Mouse (Mus musculus) left cerebral cortex, adult 2 months (tissue): Measurements from ENCODE around the gene Zfp764. TPM values are rescaled to one million over a fixed set of nuclear protein-coding genes. Genes with fewer than 3 reads are reported as not detected.

Source experiments
- DNase-seq, 2 experiments: peaks; one replicate each; pipeline ENCODE4 v3.0.0; 2021 to 2022; ENCODE audit warnings: low spot score in 2 of 2, mixed read lengths in 1 of 2; ENCODE audit errors: extremely low spot score in 1 of 2
- H3K27ac ChIP-seq: fragments of 200-600 bp; 2 replicates; pipeline ENCODE4 v1.8.1; 2022
- H3K4me3 ChIP-seq: fragments of 200-600 bp; 2 replicates; pipeline ENCODE4 v1.8.1; 2022
- CTCF ChIP-seq: fragments of 200-600 bp; IDR thresholded peaks from 2 replicates; pipeline ENCODE4 v1.8.1; 2022; ENCODE audit warnings: antibody characterized with exemption, mild to moderate bottlenecking, moderate library complexity
- intact Hi-C: fragments of 180-260 bp; cut with DNase I; formaldehyde crosslinking; loops from one replicate; pipeline ENCODE4 v1.15.1; 2025
- long read RNA-seq, 2 experiments: library from polyadenylated mRNA; stranded (forward); transcript quantifications; one replicate each; pipeline ENCODE4 v2.0.0; 2021; ENCODE audit warnings: borderline mapping rate in 2 of 2
- total RNA-seq, 2 experiments: library from RNA; stranded (reverse); gene quantifications; 2 replicates each; pipeline ENCODE4 v1.2.3; 2021

The Zfp764 gene
- total RNA-seq: 1 to 10 TPM; 3.8 to 5.6 TPM
- long read RNA-seq, experiment 1, partial matches to known transcripts: 1 of 2 reads
- long read RNA-seq, experiment 1, other reads (novel, unspliced or antisense): 0 of 2 reads
- long read RNA-seq, experiment 2, partial matches to known transcripts: 0 of 2 reads
- long read RNA-seq, experiment 2, other reads (novel, unspliced or antisense): 1 of 2 reads

GRCm38 (mm10) chr7:127406002-127406987, at the start of gene Zfp764:
Zfp764 (minus strand) TSS chr7:127406822.
- peak; percentile 85 for TF ChIP-seq CTCF
- Histone ChIP-seq H3K4me3 (peak within 1 kb of the TSS; percentile 82), H3K27ac (peak within 1 kb of the TSS; percentile 89)
- peak; percentile 77 to 83 for DNase-seq
- intact Hi-C loops: loop anchor here (5.0 kb wide), 1 partner anchor 44 kb away; no protein-coding TSS in a partner anchor

GRCm38 (mm10) chr7:127454905-127455304, 48.3 kb upstream of the Zfp764 start:
- no peak for TF ChIP-seq CTCF
- H3K4me3 ChIP-seq: no peak overlapping the region
- DNase-seq: no peak
- no peak overlapping the region for H3K27ac ChIP-seq
- intact Hi-C loops: no loop called here

GRCm38 (mm10) chr7:127453056-127453455, 46.4 kb upstream of the Zfp764 start:
- intact Hi-C loops: no loop called here
- H3K4me3 ChIP-seq: no peak overlapping the region
- no peak for TF ChIP-seq CTCF
- H3K27ac ChIP-seq: no peak overlapping the region
- no peak for DNase-seq

- no peak for TF ChIP-seq CTCF
- no peak for DNase-seq
- no peak overlapping the region for H3K27ac ChIP-seq
- intact Hi-C loops: loop anchor here (1.0 to 2.0 kb wide), 2 partner anchors 20 to 27 kb away; partner anchors contain the start of gene Zfp688
- peak overlapping the region; percentile 73 for H3K4me3 ChIP-seq
Observed at GRCm38 (mm10) chr7:127449966-127450365, 43.3 kb upstream of the Zfp764 start.

GRCm38 (mm10) chr7:127448521-127449300, 42.1 kb upstream of the Zfp764 start, which contains the start of gene Zfp689:
Zfp689 (minus strand) TSS chr7:127449158.
- TF ChIP-seq CTCF: no peak; the same call in 1 of the 2 replicates
- peak within 1 kb of the TSS; percentile 73 for H3K4me3 ChIP-seq
- peak; percentile 90 to 91 for DNase-seq
- intact Hi-C loops: loop anchor here (1.0 to 2.0 kb wide), 2 partner anchors 22 to 26 kb away; partner anchors contain the start of gene Zfp688
- peak within 1 kb of the TSS; percentile 93 for H3K27ac ChIP-seq

GRCm38 (mm10) chr7:127443976-127444375, 37.4 kb upstream of the Zfp764 start:
- no peak for DNase-seq
- no peak overlapping the region for H3K4me3 ChIP-seq
- intact Hi-C loops: no loop called here
- no peak overlapping the region for H3K27ac ChIP-seq
- no peak for TF ChIP-seq CTCF

- Histone ChIP-seq H3K27ac (no peak overlapping the region), H3K4me3 (no peak overlapping the region)
- DNase-seq: no peak
- intact Hi-C loops: no loop called here
- peak; percentile 43 for TF ChIP-seq CTCF
Observed at GRCm38 (mm10) chr7:127437724-127438123, 31.1 kb upstream of the Zfp764 start.

GRCm38 (mm10) chr7:127435206-127435605, 28.6 kb upstream of the Zfp764 start:
- intact Hi-C loops: no loop called here
- TF ChIP-seq CTCF: no peak
- no peak for DNase-seq
- Histone ChIP-seq H3K27ac (no peak overlapping the region), H3K4me3 (no peak overlapping the region)

- intact Hi-C loops: no loop called here
- TF ChIP-seq CTCF: no peak
- Histone ChIP-seq H3K4me3 (no peak overlapping the region), H3K27ac (no peak overlapping the region)
- DNase-seq: no peak
Observed at GRCm38 (mm10) chr7:127426354-127426753, 19.7 kb upstream of the Zfp764 start.

- no peak overlapping the region for H3K27ac ChIP-seq
- H3K4me3 ChIP-seq: no peak overlapping the region
- DNase-seq: no peak
- intact Hi-C loops: no loop called here
- no peak for TF ChIP-seq CTCF
Observed at GRCm38 (mm10) chr7:127425911-127426310, 19.3 kb upstream of the Zfp764 start.

- no peak overlapping the region for H3K27ac ChIP-seq
- DNase-seq: no peak
- H3K4me3 ChIP-seq: no peak overlapping the region
- intact Hi-C loops: no loop called here
- no peak for TF ChIP-seq CTCF
Observed at GRCm38 (mm10) chr7:127425291-127425690, 18.7 kb upstream of the Zfp764 start.
